Mouse (Mus musculus) cerebellum, adult (tissue): ENCODE measurements at regions not wholly inside any gene's neighbourhood (a gene's known extent, or its start where the extent isn't known, plus 50 kb on each side); places are given as distances from the start of the nearest gene placed in this dataset.

Experiments used
- ATAC-seq: cut with Nextera tagmentation; 2 replicates; pipeline ENCODE4 v1.9.2; 2017; ENCODE audit warnings: mild to moderate bottlenecking, moderate library complexity, mixed read lengths; ENCODE audit not compliant: insufficient number of reproducible peaks, low FRiP score, low TSS enrichment

DNA sequence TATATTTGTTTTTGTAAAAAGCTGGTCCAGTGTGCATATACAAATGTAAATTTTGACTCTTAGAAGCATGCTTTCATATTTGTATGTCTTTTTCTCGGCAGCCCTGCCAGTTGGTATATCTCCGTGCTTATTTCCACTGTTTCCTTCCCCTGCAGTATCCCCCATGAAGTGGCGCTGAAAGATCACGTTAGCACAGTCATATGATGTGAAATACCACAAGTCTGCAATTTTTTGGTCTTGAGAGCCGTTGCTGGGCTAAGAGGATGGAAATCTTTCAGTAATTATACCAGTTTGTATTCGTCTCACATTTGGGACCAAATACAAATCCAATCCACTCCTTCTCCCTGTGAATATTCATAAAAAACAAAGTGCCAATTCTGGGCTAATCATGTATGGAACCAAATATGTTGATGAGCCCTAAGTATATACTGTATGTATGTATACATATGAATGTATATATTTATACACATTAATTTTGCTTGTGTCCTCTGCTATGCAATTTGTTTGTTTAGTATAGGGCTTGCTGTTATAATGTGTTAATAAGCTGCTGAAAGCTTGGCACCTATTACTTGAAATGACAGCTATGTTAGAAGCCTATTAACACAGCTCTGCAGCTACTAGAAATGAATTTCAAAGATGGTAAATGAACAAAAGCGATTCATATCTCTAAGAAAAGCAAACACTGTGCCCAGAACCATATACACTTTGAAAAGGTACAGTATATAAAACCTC lies 283.8 kb upstream of the Dph6 start:
- no peak for ATAC-seq

DNA sequence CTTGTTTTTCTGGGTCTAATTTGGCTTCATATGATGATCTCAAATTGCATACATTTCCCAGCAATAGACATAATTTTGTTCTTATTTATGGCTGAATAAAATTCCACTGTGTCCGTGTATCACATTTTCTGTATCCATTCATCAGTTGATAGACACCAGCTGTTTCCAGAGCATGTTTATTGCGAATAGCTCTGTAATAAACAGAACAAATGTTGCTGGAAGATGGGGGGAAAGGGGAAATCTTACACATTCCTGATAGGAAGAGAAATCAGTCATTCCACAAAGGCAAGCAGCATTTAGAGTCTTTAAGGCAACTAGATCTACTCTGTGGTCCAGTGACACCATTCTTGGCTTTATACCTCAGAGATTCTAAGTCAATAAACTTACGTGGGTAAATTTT lies 311.3 kb upstream of the Dph6 start:
- no peak for ATAC-seq

DNA sequence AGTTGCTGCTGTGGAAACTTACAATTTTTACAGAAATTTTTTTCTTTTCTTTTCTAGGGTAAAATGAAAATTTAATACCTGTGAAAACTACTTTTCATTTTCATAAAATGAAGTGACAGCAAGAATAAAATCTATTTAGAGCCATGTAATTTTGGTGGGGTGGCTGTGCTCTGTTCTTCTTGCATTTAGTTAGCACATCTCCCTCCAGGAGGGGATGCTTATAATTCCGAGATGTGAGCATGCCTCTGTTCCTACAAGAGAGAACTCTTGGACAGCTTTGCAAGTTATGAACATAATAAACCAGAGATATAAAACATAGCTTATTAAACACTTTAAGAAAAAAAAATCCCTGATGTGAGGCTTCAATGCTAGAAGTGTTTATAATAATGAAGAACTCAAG lies 313.9 kb upstream of the Dph6 start:
- ATAC-seq, result no peak

DNA sequence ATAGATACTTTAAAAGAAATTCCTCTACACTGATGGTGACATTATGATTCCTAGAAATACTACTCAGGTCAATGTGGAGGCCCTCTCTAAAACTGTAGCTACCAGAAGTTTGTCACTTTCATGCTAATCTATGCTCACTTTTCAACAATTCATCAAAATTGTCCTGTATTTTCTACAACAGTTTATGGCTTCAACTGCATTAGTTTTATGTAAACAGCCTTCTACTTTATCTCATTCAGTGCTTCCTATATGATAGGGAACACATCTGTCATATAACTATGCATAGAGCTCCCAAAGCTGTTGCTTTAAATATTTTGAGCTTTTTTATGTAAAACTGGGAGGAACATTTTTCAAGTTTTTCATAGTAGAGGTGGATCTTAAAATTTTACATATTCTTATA lies 338.7 kb upstream of the Dph6 start:
- no peak for ATAC-seq

DNA sequence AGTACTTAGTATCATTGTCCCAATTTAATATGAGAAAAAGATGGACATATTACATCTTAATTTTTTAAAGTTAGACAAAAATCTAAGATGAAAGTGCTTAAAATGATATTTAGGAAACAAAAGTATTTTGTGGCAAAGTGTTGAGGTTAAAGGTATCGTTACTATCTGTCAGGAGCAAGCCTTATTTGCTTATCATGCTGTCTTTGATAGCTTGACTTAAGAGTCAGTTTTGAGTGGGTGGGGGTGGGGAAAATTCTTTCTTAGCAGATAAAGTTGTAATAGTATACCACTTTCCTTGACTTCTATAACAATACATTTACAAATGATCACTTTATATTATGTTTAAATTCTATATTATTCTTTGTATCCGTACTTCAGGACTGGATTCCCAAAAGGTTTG lies 339.1 kb upstream of the Dph6 start:
- no peak for ATAC-seq

DNA sequence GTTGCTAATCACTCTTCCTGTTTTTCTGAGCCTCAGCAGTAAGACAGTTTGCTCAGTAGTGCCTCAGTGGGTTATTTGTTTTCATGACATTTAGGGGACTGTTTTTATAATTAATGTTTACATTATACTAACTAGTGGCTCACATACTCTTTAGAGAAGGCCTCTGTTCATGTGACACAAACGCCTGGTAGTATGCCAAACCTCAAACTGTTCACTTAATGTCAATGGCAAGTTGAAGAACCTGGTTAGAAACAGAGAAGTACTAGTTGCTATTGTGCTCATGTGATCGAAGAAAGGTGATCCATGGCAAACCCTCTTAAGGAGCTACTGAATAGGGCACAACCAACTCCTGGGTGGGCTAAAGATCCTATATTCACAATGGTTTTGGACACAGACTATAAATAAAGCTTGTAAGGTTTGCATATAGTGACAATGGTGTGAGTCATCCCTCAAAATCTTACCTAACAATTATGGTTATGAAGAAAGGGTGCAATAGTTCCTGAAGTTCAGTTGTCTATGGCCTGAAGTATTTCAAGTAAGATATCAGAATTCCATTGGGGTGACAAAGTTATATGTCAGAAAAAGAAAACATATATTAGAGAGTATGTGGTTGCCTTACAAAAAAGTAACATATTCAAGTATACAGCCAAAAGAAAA lies 340.1 kb upstream of the Dph6 start:
- ATAC-seq, result no peak

DNA sequence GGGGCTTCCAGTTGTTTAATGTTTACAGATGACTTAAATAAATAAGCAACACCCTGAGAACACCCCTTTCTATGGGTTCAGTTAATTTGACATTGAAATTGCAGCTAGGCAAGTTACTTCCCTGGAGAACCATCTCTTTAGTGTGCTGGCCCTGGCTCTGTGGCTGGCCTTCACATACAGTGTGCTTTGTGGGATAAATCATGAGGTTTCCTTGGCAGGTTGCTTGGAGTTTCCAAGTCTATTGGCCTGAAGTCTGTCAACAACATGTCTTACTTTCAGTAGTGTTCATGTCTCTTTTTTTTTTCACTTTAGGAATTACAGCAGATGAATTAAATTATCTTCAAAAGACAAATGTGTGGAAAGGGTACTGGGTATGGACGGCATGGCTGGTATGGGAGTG lies 359.2 kb upstream of the Dph6 start:
- no peak for ATAC-seq

DNA sequence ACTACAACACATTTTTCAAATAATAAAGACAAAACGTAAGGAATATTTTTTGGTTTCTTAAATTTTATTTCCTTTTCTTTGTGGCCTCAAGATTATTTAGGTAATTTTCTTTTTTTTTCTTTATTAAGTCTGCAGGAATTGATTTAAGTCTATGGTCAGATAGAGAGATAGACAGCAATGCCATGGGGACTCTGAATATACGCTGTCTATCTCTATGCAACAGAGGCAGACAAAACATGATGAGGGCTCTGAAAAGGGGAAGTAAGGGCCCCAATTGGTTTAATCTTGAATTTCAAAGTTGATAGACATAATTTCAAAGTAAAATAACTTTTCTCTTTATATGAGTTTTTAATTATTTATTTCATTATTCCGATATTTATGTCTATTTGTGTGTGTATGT lies 372.0 kb upstream of the Dph6 start:
- ATAC-seq, result no peak

DNA sequence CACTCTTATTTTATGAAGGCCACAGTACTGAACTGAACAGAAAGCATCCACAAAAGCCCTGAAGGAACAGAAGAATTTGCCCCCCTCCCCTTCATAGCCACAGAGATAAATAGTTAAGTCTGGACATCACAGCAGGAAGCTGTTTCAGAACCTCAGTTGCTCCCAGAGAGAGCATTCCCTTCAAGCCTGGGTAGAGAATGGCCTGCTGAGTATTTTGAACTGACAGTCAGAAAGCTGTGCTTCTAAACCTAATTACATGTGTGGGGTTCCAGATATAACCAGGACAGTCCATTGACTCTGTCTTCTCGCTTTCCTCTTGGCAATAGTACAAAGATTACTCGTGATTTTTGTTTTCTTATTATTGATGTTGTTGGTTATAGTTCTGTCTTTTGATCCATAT lies 376.4 kb upstream of the Dph6 start:
- no peak for ATAC-seq

DNA sequence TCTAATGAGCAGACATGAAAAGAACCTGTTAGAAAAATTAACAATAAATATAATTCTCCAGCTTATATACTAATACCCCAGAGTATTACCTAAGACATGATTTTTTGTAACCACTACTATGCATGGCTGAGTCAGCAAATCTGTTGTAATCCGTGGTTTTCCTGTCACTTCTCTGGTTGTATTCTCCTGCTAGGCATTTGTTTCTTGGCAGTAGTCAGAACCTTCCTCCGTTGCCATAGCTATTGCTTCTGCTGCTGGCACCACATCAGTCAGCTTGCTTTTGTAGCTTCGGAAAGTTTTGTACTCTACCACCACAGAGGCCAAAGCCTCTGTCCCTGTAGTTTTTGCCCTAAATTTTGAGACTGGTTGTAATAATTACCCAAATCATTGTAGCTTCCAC lies 381.4 kb upstream of the Dph6 start:
- ATAC-seq, result no peak

DNA sequence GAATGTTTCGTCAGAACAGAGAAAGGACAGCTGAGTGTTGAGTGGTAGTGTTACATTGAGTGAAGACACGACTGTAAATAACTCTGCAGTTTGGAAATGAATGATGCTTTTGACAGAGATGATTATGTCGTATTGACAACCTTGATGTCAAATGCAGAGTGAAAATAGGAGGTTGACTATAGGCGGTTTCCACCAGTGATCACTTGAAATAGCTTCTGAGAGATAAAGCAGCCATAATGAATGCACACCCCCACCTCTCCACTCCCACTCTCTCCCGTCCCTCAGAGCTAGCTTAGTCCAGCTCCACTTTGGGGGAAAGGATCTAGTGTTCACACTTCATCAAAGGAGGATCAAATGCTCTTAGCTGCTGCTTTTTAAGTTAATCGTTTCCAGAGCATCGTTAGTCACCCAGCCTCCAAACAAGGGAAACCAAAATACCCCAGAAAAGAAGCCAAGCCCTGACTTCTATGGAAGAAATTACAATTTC lies 387.6 kb upstream of the Dph6 start:
- no peak for ATAC-seq

DNA sequence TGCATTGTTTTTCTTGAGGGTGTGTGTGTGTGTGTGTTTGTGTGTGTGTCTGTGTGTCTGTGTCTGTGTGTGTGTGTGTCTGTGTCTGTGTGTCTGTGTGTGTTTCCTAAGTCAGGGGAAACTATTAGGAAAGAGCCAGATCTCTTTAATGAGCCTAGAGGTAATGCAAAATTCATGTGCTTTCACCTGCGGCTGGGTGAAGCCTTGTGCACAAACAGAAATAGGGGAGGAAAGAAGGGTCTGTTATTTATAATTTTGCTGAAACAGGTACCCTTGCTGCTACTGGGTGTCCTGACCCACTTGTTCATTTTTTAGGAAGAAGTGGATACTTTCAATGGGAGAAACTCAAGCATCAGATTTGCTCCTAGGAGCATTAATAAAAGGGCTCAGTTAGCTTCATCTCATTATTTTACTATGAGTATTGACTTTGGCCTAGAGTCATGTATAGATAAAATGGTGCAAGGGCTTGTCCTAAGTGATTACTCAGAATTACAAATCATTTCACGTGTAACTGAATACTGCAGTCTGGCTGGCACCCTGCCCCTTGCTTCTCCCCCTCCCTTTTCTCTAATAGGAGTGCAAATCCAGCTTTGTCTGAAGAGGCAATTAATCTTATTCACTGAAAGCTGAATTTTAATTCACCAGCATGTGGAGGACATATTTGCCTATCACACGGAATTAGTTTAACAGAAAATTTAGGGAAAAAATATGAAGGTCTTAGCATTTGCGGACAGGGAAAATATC lies 401.7 kb upstream of the Dph6 start:
- ATAC-seq, result no peak

DNA sequence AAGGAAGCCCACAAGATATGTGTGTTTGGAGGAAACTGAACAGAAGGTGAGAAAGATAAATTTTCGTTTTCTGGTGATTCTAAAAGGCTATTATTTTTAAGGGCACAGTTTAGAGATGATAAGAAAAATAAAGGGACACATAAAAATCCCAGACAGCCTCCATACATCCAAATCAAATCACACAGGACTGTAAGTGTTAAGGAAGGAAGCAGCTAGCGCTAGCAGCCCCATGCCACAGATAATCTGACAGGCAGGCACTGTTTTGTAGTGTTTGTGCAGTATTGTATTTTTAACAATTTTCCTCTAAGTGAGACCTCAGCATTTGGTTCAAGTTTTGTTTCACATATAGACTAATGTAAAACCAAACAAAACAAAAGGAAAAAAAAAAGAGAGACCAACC lies 402.4 kb upstream of the Dph6 start:
- no peak for ATAC-seq

DNA sequence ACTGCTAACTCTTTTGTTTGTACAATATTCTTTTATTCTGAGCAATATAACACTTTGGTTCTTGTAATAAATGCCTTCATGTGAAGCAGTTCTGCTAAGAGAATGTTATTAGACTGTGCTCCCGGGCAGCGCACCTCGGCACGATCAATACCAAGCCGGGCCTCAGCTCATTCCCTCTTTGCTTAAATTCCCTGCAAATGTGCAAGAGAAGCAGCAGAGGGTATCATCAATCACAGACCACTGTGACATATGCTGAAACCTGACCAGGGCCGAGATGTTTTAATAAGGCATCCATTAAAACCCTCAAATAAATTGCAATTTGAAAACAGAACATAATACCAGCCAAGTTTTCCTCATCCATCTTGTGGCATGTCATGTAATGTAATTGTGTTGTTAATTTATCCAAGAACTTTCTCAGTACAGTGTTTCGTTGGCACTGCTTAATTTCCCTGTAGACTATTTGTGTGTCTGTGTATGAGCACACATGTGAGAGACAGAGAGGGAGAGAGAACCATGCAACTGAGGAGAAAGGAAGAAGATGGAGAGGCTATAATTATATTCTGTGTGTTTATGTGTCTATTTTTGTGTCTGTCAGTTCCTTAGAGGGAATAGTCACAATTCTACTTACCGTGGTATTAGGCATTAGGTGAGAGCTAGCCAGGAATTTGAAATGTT lies 412.9 kb upstream of the Dph6 start:
- no peak for ATAC-seq

DNA sequence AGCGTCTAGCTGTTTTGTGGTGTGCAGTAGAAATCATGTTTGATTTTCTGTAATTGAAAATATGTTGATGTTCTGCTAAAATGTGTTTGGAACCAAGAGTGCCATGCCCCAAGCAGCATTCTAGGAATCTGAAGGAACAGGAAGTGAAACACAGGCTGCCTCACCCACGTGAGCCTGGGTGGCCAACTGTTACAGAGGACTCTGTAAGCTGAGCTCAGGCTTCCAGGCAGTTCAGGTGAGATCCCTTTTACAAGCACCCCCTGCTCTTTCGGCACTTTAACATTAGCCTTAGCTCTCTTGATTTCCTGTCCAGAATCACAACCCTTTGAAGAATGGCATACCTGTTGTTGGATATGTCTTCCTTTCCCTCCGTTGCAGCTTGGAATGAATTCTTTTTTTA lies 414.9 kb upstream of the Dph6 start:
- no peak for ATAC-seq

DNA sequence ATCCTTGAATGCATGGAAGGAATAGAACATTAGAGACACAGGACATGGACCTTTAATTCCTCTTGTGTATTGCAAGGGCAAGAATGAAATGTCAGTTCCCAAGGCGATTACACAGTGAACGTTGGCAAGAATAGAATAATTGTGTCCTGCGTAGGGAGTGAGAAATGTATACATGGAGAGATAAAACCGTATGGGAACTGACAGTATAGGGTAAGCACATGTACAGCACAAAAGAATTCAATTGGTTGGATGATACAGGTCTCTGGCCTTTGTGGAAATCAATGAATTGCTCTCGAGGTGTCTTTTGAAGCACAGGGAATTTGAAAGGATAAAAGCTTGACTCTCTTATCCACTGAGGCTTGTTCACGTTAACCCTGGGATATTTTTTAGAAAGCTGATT lies 415.4 kb upstream of the Dph6 start:
- no peak for ATAC-seq

DNA sequence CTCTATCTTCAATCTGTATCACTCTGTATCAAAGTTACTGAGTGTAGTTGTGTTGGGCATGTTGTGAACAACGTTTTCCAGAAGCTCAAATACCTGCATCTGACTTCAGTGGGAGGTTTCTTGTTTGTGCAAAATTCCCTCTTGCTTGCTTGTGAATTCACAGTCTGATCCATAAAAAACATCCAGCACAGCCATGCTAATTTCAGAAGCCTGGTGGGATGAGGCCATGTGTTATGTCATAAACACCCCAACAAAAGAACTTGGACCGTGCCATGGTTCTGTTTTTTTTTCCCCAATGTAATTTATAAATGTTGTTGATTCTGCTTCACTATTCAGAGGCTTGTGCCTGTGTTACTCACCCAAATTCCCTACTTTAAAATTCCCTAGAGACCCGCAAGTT lies 415.9 kb upstream of the Dph6 start:
- ATAC-seq, result no peak

DNA sequence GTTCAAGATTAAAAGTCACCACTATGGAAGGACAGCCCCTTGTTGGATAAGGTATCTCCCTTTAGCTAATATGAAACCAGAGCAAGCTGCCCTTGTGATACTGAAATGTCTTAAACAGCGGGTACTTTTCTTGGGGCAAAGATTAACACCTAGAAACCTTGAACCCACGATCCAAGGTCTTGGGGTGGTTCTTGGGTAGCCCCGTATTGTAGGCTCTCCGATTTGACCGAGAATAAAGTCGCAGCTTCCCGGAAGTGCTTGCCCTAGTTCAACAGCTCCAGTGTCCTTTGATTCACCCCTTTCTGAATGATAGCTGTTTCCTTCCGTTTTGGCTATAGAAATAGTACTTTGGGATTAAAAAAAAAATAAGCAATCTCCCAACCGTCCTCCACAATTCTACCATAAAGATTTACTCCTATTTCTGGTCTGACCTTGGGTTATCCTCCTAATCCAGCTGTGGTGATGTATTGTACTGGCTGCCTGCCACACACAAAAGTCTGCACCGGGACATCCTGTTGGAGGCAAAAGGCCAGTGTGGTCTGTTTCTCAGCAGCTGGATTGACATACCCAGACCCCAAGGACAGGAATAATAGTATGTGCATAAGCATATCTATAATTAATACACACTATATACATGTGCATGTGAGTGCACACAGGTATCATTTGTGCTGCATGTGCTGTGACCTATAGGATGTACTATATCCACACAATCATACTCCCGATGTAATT lies 427.0 kb upstream of the Dph6 start:
- ATAC-seq, result no peak

DNA sequence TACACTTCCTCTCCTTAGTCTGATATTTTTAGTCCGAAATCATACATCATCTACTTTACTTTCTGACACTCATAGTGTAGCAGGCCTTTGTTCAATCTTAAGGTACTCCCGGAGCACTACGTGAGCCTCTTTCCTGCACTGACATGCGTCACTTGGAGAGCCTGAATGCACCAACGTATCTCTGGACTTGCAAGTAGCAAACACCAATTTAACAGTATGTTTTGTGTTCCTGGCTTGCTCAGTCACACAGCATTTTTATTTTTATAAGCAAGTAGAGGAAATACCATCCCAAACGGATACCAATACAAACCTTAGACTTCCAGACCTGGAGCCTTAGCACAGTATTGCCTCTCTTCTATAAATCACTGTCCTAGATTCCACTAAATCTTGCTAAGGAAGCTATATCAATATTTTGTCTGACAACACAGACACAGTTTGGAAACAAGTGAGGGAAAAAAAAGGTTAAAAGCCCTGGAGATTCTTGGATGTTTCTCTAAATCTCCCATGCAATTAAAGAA lies 427.6 kb upstream of the Dph6 start:
- no peak for ATAC-seq

DNA sequence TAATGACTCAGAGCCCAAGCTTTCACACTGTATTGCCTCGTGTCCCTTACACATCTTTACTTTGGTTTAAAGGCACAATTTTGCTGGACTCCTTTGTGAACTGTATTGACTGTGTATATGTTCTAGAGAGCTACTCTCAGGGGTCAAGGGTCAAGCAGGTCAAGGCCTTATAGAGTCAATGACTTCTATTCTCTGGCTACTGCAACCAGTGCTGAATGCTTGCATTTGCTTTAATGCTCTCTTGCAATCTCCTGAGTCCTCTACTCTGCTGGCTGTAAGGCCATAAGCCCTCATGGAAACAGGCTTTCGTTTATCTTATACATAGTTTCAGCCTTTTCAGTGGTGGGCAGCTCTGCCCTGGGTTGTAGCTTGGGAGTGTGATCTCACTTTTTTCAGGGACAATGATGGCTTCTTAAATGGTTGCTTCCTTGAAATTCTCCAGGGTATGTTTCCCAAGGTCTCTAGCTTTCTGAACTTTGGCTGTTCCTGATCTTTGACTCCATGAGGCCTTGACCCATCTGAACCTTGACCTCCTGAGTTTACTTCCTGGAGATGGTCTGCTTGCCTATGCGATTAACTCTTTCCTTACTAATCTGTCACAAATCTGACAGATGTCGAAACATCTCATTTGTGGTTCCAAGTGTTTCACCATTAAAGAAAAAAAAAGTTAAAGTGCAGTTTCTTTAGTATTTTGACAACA lies 433.8 kb upstream of the Dph6 start:
- no peak for ATAC-seq
